Mouse (Mus musculus) frontal cortex, postnatal 10 days (tissue): ENCODE results near the gene Traf1.

Experiments used
- DNase-seq, 2 experiments: peaks; one replicate each; pipeline ENCODE4 v3.0.0; 2022; ENCODE audit warnings: low spot score in 2 of 2, mixed read lengths in 1 of 2

Gene Traf1

DNA sequence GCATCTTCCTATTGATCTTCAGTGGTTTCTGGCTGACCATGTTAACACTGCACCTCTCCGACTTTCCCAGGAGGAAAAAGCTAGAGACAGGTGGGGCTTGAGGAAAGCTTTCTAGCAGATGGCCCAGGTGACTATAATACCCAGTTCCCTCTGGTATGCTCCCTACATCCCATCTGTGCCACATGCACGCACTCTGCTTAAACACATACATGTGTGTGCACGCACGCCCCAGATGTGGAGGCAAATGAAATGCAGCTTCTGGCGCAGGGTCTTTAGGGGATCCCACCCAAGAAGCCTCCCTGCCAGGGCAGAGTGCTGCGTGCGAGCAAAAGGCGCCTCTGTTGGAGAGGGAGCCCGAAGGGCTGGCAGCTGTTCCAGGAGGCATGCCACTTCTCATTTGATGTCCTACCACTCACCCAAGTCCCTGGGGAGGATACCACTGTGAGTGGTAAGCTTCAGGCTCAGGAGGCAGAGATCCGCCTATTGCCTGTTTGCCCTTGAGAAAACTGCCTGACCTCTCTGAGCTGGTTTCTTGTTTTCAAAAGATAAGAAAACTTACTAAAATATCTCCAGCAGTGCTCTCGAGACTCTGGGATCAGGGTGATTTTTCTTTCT is 20.4 kb downstream of the Traf1 start:
- DNase-seq, result no peak

DNA sequence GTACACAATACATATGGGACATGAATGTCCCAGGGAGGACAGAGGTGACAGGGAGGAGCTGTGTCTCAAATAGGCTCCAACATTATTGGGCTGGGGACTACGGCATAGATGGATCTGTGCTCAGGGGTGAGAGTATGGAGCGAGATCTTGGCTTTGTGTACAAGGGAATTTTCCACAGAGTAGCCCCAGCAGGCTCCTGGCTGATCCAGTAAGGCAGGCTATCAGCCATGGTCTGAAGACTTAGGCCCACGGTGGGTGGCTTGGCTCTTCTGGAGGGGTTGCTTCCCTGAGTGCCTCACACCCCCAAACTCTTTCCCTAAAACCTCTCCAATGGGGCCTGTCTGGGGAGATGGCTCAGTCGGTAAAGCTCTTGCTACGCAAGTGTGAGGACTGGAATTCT is 21.3 kb downstream of the Traf1 start:
- DNase-seq, result no peak

DNA sequence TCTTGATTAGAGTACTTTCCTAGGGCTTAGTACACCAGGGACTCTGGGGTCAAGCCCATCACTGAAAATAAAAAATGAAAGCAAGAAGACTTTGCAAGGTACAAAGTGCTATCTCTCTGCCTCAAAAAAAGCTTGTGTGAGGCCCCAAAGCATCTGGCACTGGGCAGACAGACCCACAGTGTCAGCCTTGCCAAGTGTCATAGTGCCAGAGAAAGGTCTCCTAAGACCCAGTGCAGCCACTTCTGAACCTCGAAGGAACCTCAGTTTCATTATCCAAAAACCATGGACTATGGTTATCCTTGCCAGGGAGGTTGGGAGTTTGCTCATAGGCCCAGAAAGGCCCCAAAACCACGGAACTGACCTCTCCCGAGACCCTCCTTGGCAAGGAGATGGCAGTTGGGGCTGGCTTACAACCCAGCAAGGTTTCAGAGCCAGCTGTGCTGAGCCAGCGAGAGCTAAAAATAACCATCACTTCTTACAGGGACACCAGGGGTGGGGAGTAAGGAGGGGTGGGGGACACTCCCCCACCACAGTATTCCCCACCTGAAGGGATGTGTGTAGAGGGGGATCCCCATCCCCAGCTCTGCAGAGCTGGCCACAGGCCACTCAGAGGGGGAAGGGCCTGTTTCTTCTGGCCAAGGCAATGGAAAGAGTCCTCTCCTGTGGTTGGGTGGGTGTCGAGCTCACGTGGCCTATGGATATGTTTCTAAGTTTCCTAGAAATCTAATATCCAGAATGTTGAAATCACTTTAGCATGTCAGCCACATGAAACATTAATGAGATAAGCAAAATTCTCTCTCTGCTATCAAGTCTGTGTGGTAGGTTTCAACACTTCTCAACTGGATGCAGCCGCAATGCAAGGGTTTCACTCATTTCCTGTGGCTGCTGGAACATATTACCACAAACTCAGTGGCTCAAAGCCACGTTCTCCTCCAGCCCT is 23.0 kb downstream of the Traf1 start:
- no peak for DNase-seq

DNA sequence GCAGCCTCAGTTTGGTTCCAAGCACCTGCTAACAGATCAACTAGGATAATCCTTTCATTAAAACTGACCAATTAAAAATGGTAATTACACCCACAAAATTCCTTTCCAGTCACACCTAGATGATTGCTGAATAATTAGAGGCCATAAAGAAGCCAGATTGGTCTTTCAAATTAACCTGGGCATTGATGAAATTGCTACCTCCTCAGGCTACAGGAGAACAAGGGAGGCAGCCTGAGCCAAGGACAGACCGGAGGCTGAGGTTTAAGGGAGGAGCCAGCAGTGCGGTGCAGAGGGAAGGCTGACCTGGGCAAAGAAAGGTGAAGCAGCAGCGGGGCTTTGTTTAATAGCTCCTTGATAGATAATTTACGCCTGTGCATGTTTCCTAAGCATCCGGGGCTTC is 24.1 kb downstream of the Traf1 start:
- DNase-seq, result no peak

DNA sequence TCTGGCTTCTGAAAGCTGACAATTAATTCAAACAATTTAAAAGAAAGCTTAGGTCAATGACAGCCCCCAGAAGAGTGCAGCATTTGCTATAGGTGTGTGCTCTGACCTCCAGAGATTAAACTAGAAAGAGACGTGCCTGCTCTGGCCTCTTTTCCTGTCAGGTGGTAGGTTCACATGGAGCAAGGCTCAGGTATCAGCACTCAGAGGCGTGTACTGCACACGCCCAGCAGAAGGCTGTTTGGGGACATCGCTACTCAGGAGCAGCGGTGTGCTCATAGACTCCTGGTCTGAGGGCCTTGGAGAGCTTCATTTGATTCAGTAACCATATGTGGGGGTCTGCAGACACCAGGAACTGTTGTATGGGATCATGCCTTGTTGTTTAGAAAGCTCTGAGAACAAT is 34.3 kb downstream of the Traf1 start:
- no peak for DNase-seq

DNA sequence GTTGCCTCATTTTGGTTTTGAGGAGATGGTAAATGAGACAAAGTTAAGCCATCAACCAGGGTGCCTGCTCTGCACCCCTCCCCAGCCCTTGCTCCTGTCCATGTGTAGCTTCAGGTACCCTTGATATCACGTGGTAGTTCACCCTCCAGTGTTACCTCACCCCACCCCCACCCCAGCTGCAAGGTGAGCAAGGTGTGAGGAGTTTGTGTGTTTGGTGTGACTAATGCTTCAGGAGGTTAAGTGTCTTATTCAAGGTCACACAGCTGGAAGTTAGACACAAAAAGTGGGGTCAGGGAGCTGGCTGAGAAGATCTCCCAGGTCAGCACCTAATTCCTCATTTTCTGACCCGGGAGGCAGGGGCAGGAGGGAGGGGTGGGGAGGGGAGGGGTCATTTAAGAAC is 38.8 kb downstream of the Traf1 start:
- no peak for DNase-seq

DNA sequence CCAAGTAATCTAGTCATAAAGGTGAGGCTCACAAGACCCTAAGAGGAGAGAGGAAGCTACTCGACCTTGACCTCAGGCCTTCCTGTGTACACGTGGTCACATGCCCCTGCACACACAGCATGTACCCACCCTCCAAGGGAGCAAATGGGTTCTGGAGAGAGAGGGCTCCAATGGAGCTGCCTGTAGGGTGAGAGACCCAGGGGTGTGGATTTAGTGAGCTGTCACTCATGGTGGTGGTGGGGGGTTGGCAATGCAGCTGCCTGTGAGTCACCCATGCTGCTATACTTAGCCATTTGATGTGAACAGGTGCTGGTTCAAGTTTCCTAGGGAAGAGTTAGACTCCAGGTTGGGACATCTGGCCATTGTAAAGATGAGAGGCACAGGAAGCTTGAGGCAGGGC is 41.4 kb downstream of the Traf1 start:
- DNase-seq, result no peak

DNA sequence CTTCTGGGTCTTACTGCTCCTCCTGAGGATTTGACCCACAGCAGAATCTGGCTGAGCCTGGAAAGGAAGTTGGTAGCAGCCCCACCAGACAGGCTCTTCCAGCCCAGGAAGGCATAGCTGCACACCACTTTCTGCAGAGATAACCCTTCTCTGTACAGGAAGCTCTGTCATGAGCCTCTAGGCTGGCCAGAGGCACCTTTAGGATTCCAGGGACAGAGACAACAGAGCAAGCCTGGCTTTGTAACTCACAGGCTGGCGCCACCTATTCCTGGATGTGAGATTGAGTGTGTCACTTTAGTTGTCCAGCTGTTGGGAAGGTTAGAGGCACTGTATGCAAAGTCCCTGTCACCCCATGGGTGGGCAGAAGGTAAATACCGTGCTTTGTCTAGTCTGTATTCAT is 46.5 kb downstream of the Traf1 start:
- no peak for DNase-seq

DNA sequence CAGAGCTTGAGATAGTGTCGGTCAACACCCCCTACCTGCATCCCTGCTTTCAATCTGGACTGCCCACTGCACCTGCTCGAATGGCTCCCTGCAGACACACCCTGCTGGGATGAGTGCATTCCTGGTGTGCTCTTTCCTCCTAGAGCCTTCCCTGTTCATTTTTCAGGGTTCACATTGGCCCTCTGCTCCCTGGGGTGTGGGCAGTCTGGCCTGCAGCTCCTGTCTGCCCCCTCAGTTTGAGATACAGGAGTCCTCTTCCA is 46.8 kb downstream of the Traf1 start:
- no peak for DNase-seq

DNA sequence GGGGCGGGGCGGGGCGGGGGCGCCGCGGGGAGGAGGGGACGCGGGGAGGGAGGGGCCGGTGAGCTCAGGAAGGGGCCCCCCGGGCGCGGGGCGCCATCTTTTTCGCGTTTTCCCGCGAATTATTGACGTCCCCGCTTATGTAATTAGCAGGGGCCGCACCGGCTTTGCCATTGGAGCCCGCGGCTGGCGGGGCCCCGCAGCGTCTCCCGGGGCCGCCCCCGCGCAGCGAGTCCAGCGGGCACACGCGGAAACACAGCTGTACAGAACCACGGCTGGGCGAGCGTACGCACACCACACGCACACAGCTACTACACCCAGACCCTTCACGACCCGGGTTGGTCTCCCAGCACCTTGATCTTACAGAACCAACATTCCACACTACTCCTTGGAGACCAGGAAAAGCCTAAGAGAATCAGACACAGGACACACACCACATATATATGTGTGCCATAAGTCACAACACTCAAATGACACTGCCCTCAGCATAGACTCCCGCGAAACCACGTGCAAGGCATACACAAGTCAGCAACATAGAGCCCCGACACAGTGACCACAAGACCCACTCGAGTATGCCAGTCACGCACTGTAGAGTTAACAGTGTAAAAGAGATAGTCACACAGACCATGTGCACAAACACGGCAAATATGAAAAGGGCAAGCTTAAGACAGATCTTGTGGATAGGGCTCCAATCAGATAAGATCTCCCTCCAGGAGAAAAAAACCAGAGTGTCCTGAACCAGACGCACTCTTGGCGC is 47.3 kb downstream of the Traf1 start:
- DNase-seq, result peak in 1 of 2 experiments; percentile 34

DNA sequence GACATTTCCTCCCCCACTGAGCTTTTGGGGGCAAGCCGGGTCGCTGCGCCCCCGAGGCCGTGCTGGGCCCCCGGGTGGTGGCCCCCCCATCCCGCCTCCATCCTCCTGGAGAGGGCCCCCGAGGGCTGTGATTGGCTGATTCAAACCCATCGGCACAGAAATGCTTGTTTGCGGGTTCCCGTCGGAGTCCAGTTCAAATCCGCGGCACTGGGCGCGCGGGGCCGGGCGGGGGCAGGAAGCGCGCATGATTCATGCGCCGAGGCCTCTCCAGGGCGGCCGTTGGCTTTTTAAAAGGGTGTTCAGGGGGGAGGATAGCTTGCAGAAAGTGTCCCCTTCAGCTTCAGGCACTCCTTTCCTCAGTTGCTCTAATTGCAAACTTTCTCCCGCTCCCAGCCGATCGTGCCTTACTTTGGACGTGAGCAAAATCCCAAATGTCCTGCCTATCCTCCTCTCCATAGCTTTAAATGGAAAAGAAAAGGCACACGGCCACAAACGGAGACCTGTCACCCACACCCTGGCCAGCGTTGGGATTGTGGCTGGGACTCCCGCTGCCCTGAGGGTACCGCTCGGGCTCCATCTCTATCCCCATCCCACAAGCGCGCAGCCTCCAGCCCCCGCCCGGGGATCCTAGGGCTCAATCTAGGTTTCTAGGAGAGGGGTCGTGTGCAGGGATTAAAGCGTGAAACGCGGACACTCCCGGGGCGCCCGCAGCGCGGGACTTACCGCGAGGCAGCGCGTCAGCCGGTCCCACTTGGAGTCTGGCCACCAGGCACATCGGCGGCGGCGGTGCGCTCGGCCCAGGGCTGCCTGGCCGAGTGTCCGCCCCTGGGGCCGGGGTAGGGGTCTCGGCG is 48.1 kb downstream of the Traf1 start, which contains the start of gene Phf19:
TSS of gene Phf19 (minus strand) at position 809 of the 851 bp plus-strand sequence.
- no peak for DNase-seq

DNA sequence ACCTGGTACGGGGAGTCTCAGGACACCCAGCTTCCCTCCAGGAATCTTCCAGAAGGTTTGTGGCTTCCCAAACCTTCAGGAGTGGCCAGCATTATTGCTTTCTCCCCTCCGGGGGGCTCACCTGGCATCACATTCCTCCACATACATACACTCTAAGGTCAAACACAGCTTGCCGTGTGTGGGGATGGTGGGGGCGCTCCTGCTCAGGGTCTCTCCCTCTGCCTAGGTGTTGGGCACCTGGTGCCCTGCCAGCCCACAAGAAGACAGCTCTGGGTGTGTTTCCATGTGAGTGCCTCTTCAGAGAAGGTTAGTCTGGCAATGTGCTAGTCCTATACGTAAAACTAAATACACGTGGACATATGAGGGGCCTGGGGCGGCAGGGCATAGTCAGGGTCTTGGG is 49.0 kb downstream of the Traf1 start:
- DNase-seq, result no peak

DNA sequence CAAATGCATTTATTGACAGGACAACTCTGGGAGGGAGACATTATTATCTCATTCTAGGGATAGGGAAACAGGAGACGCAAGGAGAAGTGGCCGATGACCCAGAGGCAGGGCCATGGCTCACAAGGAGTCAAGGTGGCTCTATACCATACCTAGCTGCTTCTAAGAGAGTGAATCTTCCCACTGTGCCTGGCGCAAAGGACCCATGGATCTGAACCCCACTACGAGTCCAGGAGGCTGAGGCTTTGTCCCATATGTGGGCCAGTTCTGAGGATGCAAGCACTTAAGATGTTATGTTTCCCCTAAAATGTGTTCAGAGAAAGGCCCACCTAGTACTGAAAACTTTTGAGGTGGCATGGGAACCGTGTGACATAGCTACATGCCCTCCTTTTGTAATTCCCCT is 49.7 kb downstream of the Traf1 start:
- DNase-seq, result no peak

DNA sequence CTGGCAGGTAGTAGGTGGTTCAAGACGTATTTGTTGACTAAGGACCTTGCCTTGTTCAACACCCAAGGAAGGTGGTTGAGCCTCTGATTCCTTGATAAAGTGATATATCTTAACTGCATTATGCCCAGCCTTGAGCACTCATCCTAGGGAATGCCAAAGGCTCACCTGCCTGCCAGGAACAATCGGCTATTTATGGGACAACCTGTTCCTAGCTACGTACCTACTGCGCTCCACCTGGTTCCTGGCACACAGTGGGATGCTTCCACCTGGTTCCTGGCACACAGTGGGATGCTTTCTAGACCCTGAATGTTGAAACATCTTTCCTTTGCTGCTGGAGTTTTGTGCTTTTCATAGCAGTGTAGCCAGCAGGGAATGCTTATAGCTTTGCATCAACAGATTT is 51.9 kb downstream of the Traf1 start:
- DNase-seq, result no peak

DNA sequence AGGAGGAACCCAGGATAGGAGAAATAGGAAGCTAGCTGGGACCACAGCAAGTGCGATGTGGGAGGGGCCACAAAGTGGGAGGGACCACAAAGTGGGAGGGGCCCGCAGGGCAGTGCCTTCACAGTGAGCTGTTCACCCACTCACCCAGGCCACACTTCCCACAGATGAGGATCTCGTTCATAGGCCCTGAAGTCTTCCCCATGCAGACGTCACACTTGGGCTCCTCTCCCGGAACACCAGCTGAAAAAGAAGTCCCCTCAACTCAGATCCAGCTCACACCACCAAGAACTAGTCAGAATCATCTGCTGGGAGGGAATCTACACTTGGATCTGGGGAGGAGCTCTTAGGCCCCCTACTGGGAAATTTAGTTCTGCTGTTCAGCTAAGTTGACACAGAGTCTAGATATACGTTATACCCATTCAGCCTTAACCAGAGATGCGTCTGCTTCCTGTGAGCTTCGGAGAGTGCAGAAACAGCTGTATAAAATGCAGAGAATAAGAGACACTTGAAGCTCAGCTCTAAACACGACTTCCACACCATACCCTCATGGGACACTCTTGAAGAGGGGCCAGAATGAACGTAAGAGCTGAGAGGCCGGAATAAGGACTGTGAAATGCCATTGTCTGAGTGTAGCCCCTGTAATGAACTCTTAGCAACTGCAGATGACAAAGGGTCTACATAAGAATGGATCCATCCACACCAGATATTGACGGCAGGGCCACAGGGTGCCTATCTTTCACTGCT is 54.5 kb downstream of the Traf1 start:
- DNase-seq, result peak; percentile 32 to 48

DNA sequence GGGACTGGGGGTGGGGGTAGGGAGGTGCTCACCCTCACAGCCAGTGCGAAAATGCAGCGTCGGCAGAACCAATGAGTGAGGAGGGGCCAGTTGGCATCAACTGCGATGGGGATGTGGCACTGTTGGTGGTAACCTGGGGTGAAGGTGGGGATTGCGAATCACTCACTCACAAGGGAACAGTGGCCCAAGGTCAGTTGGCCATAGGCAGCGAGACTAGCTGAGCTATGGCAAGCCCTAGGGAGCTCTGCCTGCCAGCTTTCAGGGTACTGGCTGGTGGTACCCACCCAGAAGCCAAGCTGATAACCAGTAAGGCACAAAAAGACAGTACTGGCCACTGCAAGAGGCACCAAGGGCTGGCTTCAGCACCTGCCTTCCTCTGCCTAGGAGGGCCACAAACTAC is 55.1 kb downstream of the Traf1 start:
- no peak for DNase-seq

DNA sequence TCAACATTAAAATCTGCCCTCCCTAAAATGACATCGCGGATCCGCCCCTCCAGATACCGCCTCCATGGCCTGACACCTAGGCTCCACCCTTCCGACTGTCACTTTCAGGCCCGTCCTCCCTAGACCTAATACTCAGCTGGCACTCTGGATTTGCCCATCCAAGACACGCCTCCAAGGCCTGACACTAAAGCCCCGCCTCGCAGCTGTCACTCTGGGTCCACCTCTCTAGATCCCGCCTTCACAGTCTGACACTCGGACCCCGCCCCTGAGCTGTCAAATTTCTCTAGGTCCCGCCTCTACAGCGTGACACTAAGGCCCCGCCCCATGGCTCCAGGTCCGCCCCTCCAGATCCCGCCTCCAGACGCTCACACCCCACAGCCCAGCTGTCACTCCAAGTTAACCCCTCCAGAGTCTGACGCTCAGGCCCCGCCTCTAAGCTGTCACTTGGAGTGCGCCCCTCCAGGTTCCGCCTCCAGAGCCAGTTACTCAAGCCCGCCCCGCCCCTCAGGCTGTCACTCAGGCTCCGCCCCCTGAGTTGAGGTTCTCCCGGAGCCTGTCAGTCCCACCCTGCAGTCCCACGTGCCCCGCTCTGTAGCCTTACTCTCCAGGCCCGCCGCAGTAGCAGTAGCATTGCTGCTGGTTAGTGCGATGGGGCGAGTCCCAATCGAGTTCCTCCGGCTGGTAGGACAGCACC is 56.6 kb downstream of the Traf1 start:
- peak; percentile 98 to 99 for DNase-seq

DNA sequence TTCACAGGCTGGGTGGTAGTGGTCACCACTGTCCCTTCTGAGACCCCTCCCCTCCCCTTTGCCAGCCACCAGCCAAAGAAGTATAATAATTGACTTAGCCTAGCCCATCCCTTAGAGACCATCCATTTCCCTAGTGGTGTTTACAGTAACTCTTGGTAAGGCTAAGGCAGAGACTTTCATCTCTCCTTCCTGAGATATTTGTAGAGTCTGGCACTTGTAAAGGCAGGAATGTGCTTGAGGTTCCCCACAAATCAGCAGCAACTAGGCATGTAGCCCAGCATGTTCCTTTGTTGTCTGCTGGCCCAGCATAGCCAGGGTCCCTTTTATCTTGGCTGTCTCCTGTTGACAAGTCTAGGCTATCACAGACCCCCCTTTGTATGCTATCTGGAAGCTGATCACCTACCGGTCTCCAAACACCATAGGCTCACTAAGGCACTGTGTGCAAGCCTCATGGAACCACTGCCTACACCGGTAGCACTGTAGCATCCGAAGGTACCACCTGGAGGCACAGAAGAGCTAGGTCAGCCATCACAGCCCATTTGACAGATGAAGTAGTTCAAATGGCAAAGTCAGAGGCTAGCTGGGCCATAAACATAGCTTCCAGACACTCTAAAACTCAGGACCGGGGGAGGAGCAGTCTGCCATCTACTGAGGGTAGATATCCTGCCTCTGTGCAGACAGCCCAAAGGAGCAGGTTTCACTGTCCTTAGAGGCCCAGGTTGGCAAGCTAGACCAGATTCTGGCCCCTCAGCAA is 57.7 kb downstream of the Traf1 start:
- DNase-seq, result no peak

DNA sequence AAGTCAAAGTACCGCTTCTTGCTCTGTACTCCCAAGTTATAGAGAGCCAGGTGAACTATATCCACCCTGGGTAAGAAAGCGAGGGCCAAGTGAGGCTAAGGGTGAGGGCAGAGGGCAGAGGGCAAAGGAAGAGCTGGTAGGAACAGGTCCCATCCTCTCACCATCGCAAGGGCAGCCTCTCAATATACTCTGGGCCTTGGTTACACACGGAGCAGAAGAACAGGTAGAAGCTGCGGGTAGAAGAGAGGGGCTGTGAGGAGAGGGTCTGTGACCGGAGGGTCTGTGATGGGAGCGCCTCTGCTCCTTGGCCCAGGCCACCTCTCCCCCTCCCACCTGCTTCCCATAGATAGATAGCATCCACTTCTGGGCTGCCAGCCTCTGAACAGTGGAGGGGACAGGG is 58.4 kb downstream of the Traf1 start:
- DNase-seq, result no peak

DNA sequence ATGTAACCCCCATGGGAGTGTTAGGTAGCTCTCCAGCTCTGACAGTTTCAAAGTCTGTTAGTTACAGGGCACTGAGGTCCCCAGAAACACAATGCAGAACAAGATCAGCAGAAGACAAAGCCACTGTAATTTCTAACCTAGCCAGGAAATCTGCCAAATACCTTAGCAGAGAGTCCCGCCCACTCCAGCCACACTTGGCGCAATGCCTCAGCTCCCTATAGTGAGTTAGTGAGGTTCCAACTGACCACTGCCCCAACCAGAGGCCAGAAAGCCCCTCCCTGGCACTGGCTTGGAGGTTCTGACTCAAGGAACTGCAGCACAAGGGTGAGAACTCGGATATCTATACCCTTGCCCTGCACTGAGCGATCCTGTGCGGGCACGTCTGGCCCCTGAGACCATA is 58.8 kb downstream of the Traf1 start:
- DNase-seq, result no peak
